Mouse (Mus musculus) spleen, adult 2 months (tissue): ENCODE measurements at regions not wholly inside any gene's neighbourhood (a gene's known extent, or its start where the extent isn't known, plus 50 kb on each side); places are given as distances from the start of the nearest gene placed in this dataset.

Experiments
- DNase-seq, 2 experiments: peaks; one replicate each; pipeline versions ENCODE4 v3.0.0 to v3.0.0-alpha.2; 2012 to 2021; ENCODE audit warnings: low spot score in 2 of 2, low read depth in 1 of 2
- H3K27ac ChIP-seq: fragments of 200-500 bp; 2 replicates; pipeline ENCODE4 v1.5.1; 2012; ENCODE audit warnings: low read length, inconsistent platforms; ENCODE audit not compliant: insufficient read depth
- H3K27me3 ChIP-seq: fragments of 200-500 bp; 2 replicates; pipeline ENCODE4 v1.6.1; 2012; ENCODE audit warnings: mild to moderate bottlenecking, moderate library complexity, low read length, inconsistent platforms; ENCODE audit not compliant: control insufficient read depth, insufficient read depth
- H3K36me3 ChIP-seq: fragments of 200-500 bp; 2 replicates; pipeline ENCODE4 v1.6.1; 2012; ENCODE audit warnings: mild to moderate bottlenecking, low read length, inconsistent platforms; ENCODE audit not compliant: control insufficient read depth, insufficient read depth
- H3K4me1 ChIP-seq: fragments of 200-500 bp; 2 replicates; pipeline ENCODE4 v1.6.1; 2011; ENCODE audit warnings: inconsistent platforms; ENCODE audit not compliant: control insufficient read depth, insufficient read depth, insufficient read length
- H3K4me3 ChIP-seq: fragments of 200-500 bp; 2 replicates; pipeline ENCODE4 v1.5.1; 2011; ENCODE audit warnings: mild to moderate bottlenecking, inconsistent platforms; ENCODE audit not compliant: insufficient read depth, insufficient read length; ENCODE audit errors: extremely low read depth
- CTCF ChIP-seq: fragments of 200-500 bp; IDR thresholded peaks from 2 replicates; pipeline ENCODE4 v1.5.1; 2011; ENCODE audit warnings: mild to moderate bottlenecking, inconsistent platforms; ENCODE audit not compliant: insufficient read depth, insufficient read length, insufficient replicate concordance; ENCODE audit errors: extremely low read depth
- POLR2A ChIP-seq: fragments of 200-500 bp; IDR thresholded peaks from 2 replicates; pipeline ENCODE4 v1.6.1; 2011; ENCODE audit warnings: low read depth, low read length, inconsistent platforms
- WGBS: fragments of 180-500 bp; shearing (Covaris S2); methylation state at CpG from one replicate; pipeline ENCODE4 v1.1.7; 2018; 5-methylcytosine and 5-hydroxymethylcytosine counted together

DNA sequence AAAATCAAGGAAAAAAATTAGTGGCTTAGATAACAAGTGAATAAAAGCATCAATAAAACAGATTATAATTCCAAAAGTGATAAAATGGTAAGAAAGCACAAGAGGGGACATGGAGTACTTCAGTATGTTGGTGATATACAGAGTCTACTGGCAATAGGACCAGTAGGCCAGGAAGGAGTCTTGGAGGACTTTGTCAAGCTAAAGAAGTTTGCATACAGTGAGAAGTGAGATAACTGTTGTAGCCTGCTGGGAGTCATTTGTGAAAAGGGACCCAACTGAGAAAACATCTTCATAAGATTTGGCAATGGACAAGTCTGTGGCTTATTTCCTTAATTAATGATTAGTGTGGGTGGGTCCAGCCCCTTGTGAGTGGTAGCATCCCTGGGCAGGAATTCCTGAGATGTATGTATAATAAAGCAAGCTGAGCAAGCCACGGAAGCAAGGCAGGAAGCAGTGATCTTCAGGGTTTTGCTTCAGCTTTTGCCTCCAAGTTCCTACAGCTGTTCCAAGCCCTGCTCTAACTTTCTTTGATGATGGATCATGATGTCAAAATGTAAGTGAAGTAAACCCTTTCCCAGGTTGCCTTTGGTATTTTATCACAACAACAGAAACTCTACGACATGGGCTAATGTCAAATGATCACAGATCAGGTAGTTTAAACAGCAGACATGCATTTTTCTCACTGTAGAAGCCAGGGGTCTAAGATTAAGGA is 314.5 kb upstream of the Trib2 start:
- Histone ChIP-seq H3K4me3 (no peak overlapping the region), H3K27ac (no peak overlapping the region), H3K27me3 (no peaks in the 10 kb centered on the region), H3K4me1 (peaks cover 21% of the 10 kb centered on the region), H3K36me3 (no peaks in the 10 kb centered on the region)
- DNase-seq = no peak
- TF ChIP-seq CTCF (no peak), POLR2A (no peak)
- 77% methylated on average over 2 of the region's 2 CpGs for WGBS

DNA sequence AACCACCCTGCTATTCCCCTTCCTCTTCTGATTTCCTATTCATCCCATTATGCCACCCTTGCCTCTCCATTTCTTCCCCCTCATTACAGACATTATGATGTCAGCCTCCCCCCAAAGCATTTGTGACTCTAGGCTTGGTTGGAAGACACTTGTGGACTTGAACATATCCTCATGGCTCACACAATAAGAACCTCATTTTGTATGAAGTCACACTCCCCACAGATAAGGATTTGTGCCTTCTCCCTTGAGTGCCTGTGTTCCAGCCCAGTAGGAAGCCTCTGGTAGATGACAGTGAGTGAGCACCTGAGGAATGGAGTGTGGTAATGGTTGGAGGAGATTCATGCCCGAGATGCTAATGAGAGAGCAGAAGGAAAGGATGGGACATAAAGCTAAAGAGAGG is 313.9 kb upstream of the Trib2 start:
- peaks cover 17% of the 10 kb centered on the region for H3K4me1 ChIP-seq
- H3K27ac ChIP-seq = no peak overlapping the region
- H3K4me3 ChIP-seq = no peak overlapping the region
- WGBS = 85% methylated on average over 1 of the region's 1 CpGs
- no peaks in the 10 kb centered on the region for H3K36me3 ChIP-seq
- H3K27me3 ChIP-seq = no peaks in the 10 kb centered on the region
- no peak for DNase-seq
- TF ChIP-seq CTCF = no peak
- no peak for TF ChIP-seq POLR2A

DNA sequence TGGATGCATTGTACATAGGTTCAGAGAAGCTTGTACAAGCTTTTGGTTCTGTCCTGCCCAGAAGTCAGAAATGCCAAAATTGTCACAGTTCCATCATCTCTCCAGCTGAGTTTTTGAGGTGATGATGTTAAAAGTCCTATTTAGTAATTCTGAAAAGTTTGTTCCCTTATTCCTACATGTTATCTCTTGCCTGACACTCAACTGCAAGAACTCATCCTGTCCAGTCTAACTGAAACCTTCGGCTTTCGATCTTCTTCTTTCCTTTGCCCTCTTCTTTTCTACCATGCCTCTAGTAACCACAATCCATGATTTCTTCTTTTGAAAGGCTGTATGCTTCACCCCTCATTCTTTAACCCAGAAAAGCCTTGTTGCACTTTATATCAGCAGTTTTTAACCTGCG is 313.2 kb upstream of the Trib2 start:
- Histone ChIP-seq H3K4me1 (peaks cover 12% of the 10 kb centered on the region; the same call in 1 of the 2 replicates), H3K27me3 (no peaks in the 10 kb centered on the region), H3K27ac (no peak overlapping the region), H3K36me3 (no peaks in the 10 kb centered on the region), H3K4me3 (no peak overlapping the region)
- no peak for DNase-seq
- WGBS = 95% methylated on average over 3 of the region's 3 CpGs
- TF ChIP-seq CTCF (no peak), POLR2A (no peak)

DNA sequence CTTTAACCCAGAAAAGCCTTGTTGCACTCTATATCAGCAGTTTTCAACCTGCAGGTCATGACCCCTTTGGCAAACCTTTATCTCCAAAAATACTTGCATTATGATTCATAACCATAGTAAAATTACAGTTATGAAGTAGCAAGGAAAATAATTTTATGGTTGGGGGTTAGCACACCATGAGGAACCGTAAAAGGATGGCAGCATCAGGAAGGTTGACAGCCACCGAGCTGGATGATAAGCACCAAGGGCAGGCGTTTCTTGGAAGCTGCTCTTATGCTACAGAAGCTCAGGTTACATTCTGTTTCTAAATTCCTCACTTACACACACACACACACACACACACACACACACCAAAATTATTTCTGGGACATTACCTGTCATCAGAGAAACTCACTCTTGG is 312.5 kb upstream of the Trib2 start:
- Histone ChIP-seq H3K4me1 (peaks cover 8% of the 10 kb centered on the region; the same call in 1 of the 2 replicates), H3K27ac (no peak overlapping the region), H3K36me3 (no peaks in the 10 kb centered on the region), H3K4me3 (no peak overlapping the region), H3K27me3 (no peaks in the 10 kb centered on the region)
- TF ChIP-seq POLR2A = no peak
- no peak for TF ChIP-seq CTCF
- DNase-seq = no peak
- WGBS = 72% methylated on average over 3 of the region's 3 CpGs

DNA sequence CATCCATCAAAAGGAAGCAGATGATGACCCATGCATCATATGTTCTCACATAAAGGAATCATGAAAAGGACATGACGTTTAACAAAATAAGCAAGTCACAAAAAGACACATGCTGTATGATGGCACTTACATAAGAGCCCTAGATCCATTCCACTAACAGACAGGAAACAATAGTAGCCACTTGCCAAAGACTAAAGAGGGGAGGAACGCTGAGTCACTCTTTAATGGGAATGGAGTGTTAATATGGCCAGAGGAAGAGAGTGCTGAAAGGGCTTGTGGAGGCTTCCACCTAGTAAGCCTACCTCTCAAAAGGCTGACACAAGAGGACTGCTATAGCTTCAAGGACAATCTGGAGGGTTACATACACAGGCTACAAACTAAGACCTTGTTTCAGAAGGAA is 308.2 kb upstream of the Trib2 start:
- Histone ChIP-seq H3K4me1 (peaks cover 4% of the 10 kb centered on the region; the same call in 1 of the 2 replicates), H3K4me3 (no peak overlapping the region)

DNA sequence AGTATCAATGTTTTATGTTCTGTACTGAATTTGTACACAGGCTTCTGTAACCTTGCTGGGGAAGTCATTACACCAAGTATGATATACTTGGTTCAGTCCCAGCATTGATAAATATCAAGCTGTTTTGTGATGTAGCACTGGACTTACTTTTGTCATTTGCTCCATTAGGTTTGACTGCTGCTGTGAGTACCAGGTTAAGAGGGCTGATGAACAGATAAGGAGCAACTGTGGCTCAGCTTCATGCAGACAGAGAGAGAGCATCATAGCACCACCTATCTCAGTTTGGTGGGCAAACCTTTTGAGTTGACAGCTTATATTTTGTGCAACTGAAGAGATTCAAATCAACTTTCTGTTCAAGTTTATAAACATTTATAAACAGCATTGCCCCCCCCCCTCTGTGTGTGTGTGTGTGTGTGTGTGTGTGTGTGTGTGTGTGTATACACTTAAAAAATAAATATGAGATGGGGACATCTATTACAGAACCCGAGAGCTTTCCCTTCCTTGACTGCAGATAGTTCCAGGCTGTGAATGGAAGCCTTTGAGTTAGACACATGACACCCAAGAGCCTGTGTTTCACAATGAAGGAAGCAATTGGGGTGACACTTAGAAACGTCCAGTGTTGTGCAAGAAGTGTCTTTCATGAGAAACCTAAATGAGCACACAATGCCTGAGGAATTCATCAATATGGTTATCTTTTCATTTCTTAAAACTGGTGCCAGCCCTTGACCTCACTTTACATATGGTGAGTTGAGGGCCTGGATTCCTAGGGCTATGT is 305.8 kb upstream of the Trib2 start:
- WGBS = 59% methylated on average over 2 of the region's 2 CpGs
- H3K27me3 ChIP-seq = no peaks in the 10 kb centered on the region
- no peak for TF ChIP-seq POLR2A
- TF ChIP-seq CTCF = no peak
- no peaks in the 10 kb centered on the region for H3K36me3 ChIP-seq
- H3K27ac ChIP-seq = no peak overlapping the region
- H3K4me3 ChIP-seq = no peak overlapping the region
- no peak for DNase-seq
- peaks cover 4% of the 10 kb centered on the region; the same call in 1 of the 2 replicates for H3K4me1 ChIP-seq

More for the DNA sequence above, 308.2 kb upstream of the Trib2 start:
- no peak for DNase-seq
- no peaks in the 10 kb centered on the region for H3K36me3 ChIP-seq
- H3K27ac ChIP-seq = no peak overlapping the region
- no peaks in the 10 kb centered on the region for H3K27me3 ChIP-seq
- WGBS = 58% methylated on average over 2 of the region's 2 CpGs
- TF ChIP-seq POLR2A (no peak), CTCF (no peak)
